Mouse (Mus musculus) urinary bladder, postnatal 36 days (tissue): Measurements from ENCODE around the gene Rnf13.

Experiments
- DNase-seq, 2 experiments: peaks; one replicate each; pipeline ENCODE4 v3.0.0; 2022; ENCODE audit warnings: low spot score in 2 of 2, mixed read lengths in 1 of 2

The Rnf13 gene

GRCm38 (mm10) chr3:57845786-57846661 lies 110.2 kb downstream of the Rnf13 start:
- peak in 1 of 2 experiments; percentile 13 for DNase-seq

GRCm38 (mm10) chr3:57846662-57846911 lies 110.7 kb downstream of the Rnf13 start:
- no peak for DNase-seq

GRCm38 (mm10) chr3:57846912-57847759 lies 111.3 kb downstream of the Rnf13 start:
- DNase-seq = peak; percentile 34 to 45

- DNase-seq = peak; percentile 42 to 47
Observed at GRCm38 (mm10) chr3:57847760-57848185, 111.9 kb downstream of the Rnf13 start, which contains the start of gene Pfn2. TSS of gene Pfn2 (minus strand) at chr3:57848079.

- DNase-seq = no peak
Observed at GRCm38 (mm10) chr3:57882945-57883344, 147.1 kb downstream of the Rnf13 start.
